Mouse (Mus musculus): ENCODE measurements around the gene Grap2. TPM values are rescaled to one million over a fixed set of nuclear protein-coding genes. Genes with fewer than 3 reads are reported as not detected.

The Grap2 gene
- polyA plus RNA-seq, 1 experiment from 2014 or later, result 3.8 TPM

- Histone ChIP-seq H3K9me3 (ENCODE audit: control insufficient read depth, low read length) (no peaks in the 10 kb centered on the region), H3K4me3 (ENCODE audit: low read depth, low read length) (no peak overlapping the region), H3K27ac (replicated peaks; ENCODE audit: low read depth, low read length) (no peak overlapping the region), H3K27me3 (ENCODE audit: control insufficient read depth, insufficient read depth, low read length) (no peaks in the 10 kb centered on the region), H3K4me2 (ENCODE audit: low read depth, severe bottlenecking) (no peak overlapping the region), H3K36me3 (ENCODE audit: control insufficient read depth, insufficient read depth, low read length) (no peaks in the 10 kb centered on the region), H3K9ac (ENCODE audit: low read length) (no peak overlapping the region), H3K4me1 (ENCODE audit: control insufficient read depth, insufficient read depth, low read length) (peaks cover 7% of the 10 kb centered on the region; the same call in 1 of the 2 replicates)
- ATAC-seq (ENCODE audit: insufficient number of reproducible peaks, low FRiP score, low TSS enrichment, low read depth) (no peak), DNase-seq (ENCODE audit: low spot score) (no peak)
- WGBS, result 61% methylated on average over 7 of the region's 7 CpGs
Observed at GRCm38 (mm10) chr15:80601456-80601855, 29.1 kb downstream of the Grap2 start.

DNA sequence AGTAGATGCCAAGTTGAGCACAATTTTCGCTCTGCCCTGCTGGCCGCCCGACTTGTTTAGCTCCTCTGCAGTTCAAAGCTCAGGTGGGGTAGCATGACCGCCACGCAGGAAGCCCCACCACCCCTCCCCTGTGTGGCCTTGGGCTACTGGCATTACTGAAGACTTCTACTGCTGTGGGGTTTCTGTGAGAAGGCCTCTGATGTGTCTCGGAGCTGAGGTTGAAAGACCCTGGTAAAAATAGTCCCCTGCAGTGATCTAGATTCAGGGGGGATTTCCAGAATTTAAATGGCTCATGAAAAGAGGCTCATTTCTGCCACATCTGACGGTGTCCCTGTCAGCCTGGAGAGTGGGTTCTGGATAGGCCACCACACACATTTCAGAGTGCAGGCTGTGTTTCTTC lies 30.1 kb downstream of the Grap2 start:
- H3K9me3 ChIP-seq (ENCODE audit: control insufficient read depth, low read length), result no peaks in the 10 kb centered on the region
- DNase-seq (ENCODE audit: low spot score), result no peak
- no peaks in the 10 kb centered on the region for H3K27me3 ChIP-seq (ENCODE audit: control insufficient read depth, insufficient read depth, low read length)
- no peak for ATAC-seq (ENCODE audit: insufficient number of reproducible peaks, low FRiP score, low TSS enrichment, low read depth)
- H3K36me3 ChIP-seq (ENCODE audit: control insufficient read depth, insufficient read depth, low read length), result no peaks in the 10 kb centered on the region
- H3K9ac ChIP-seq (ENCODE audit: low read length), result no peak overlapping the region
- peaks cover 7% of the 10 kb centered on the region; the same call in 1 of the 2 replicates for H3K4me1 ChIP-seq (ENCODE audit: control insufficient read depth, insufficient read depth, low read length)
- no peak overlapping the region for H3K4me3 ChIP-seq (ENCODE audit: low read depth, low read length)
- no peak overlapping the region for H3K4me2 ChIP-seq (ENCODE audit: low read depth, severe bottlenecking)
- 57% methylated on average over 7 of the region's 7 CpGs for WGBS
- no peak overlapping the region for H3K27ac ChIP-seq (replicated peaks; ENCODE audit: low read depth, low read length)

DNA sequence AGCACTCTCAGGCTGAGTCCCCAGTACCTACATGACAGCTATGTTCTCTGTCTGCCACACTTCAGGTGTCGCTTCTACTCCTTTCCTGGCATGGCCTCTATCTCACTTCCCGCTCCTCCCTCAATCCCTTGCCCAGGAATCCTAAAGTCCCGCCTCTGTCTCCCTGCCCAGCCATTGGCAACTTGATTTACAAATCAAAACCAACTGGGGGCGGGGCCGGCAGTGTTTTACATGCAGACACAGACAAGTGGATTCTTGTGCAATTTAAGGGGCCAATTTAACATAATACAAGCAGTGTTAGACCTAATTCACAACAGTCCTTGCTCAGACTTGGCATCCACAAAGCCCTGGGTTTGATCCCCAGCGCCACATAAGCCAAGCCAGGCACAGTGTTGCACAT lies 31.6 kb downstream of the Grap2 start:
- Histone ChIP-seq H3K27me3 (ENCODE audit: control insufficient read depth, insufficient read depth, low read length) (no peaks in the 10 kb centered on the region), H3K36me3 (ENCODE audit: control insufficient read depth, insufficient read depth, low read length) (no peaks in the 10 kb centered on the region), H3K9me3 (ENCODE audit: control insufficient read depth, low read length) (no peaks in the 10 kb centered on the region), H3K4me1 (ENCODE audit: control insufficient read depth, insufficient read depth, low read length) (peaks cover 6% of the 10 kb centered on the region; the same call in 1 of the 2 replicates), H3K27ac (replicated peaks; ENCODE audit: low read depth, low read length) (no peak overlapping the region), H3K4me2 (ENCODE audit: low read depth, severe bottlenecking) (no peak overlapping the region), H3K9ac (ENCODE audit: low read length) (no peak overlapping the region), H3K4me3 (ENCODE audit: low read depth, low read length) (no peak overlapping the region)
- no peak for ATAC-seq (ENCODE audit: insufficient number of reproducible peaks, low FRiP score, low TSS enrichment, low read depth)
- WGBS, result 79% methylated on average over 6 of the region's 6 CpGs
- no peak for DNase-seq (ENCODE audit: low spot score)

- H3K9ac ChIP-seq (ENCODE audit: low read length), result no peak overlapping the region
- no peak overlapping the region for H3K4me2 ChIP-seq (ENCODE audit: low read depth, severe bottlenecking)
- H3K4me1 ChIP-seq (ENCODE audit: control insufficient read depth, insufficient read depth, low read length), result no peaks in the 10 kb centered on the region
- H3K4me3 ChIP-seq (ENCODE audit: low read depth, low read length), result no peak overlapping the region
- H3K9me3 ChIP-seq (ENCODE audit: control insufficient read depth, low read length), result no peaks in the 10 kb centered on the region
- DNase-seq (ENCODE audit: low spot score), result no peak
- 69% methylated on average over 3 of the region's 3 CpGs for WGBS
- no peak overlapping the region for H3K27ac ChIP-seq (replicated peaks; ENCODE audit: low read depth, low read length)
- no peaks in the 10 kb centered on the region for H3K36me3 ChIP-seq (ENCODE audit: control insufficient read depth, insufficient read depth, low read length)
- H3K27me3 ChIP-seq (ENCODE audit: control insufficient read depth, insufficient read depth, low read length), result no peaks in the 10 kb centered on the region
- no peak for ATAC-seq (ENCODE audit: insufficient number of reproducible peaks, low FRiP score, low TSS enrichment, low read depth)
Observed at GRCm38 (mm10) chr15:80607970-80608369, 35.6 kb downstream of the Grap2 start.

DNA sequence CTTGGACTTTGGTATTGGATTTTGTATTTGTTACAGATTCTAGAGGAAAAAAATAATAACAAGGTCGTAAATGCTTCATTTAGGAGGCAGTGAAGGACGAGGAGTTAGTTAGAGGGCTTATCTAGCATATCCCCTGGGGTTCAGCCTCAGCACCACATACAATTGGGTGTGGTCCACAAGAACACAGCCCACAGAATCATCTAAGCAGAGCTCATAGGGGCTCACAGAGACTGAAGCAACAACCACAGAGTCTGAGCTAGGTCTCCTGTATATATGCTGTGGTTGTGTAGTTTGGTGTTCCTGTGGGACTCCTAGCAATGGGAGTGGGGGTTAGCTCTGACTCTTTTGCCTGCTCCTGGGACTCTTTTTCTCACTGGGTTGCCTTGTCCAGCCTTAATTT lies 37.9 kb downstream of the Grap2 start:
- H3K27me3 ChIP-seq (ENCODE audit: control insufficient read depth, insufficient read depth, low read length), result no peaks in the 10 kb centered on the region
- peaks cover 10% of the 10 kb centered on the region; the same call in 1 of the 2 replicates for H3K4me1 ChIP-seq (ENCODE audit: control insufficient read depth, insufficient read depth, low read length)

DNA sequence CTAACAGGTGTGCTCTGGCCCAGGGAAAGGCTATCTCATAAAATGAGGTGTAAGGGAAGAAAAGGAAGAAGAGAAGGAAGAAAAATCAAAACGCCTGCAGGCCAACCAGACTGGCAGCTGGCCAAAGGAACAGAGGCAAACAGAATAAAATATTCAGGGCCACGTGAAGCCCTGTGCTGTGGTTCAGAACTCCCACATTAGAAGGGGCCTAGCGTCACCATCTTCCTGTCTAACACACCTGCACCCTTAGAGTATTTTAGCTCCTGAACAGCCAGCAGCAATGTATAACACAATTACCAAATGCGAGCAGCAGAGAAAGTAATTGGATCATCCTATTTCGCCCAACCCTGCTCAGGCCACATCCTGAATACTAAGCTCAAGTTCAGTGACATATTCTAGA lies 39.1 kb downstream of the Grap2 start:
- Histone ChIP-seq H3K36me3 (ENCODE audit: control insufficient read depth, insufficient read depth, low read length) (no peaks in the 10 kb centered on the region), H3K4me2 (ENCODE audit: low read depth, severe bottlenecking) (no peak overlapping the region), H3K9me3 (ENCODE audit: control insufficient read depth, low read length) (no peaks in the 10 kb centered on the region), H3K27me3 (ENCODE audit: control insufficient read depth, insufficient read depth, low read length) (no peaks in the 10 kb centered on the region; the same call in 1 of the 2 replicates), H3K9ac (ENCODE audit: low read length) (no peak overlapping the region), H3K27ac (replicated peaks; ENCODE audit: low read depth, low read length) (no peak overlapping the region), H3K4me1 (ENCODE audit: control insufficient read depth, insufficient read depth, low read length) (peaks cover 15% of the 10 kb centered on the region; the same call in 1 of the 2 replicates), H3K4me3 (ENCODE audit: low read depth, low read length) (no peak overlapping the region)
- DNase-seq (ENCODE audit: low spot score) (no peak), ATAC-seq (ENCODE audit: insufficient number of reproducible peaks, low FRiP score, low TSS enrichment, low read depth) (no peak)
- 85% methylated on average over 5 of the region's 5 CpGs for WGBS

More for the DNA sequence above, 37.9 kb downstream of the Grap2 start:
- no peaks in the 10 kb centered on the region for H3K9me3 ChIP-seq (ENCODE audit: control insufficient read depth, low read length)
- no peak overlapping the region for H3K4me3 ChIP-seq (ENCODE audit: low read depth, low read length)
- no peak for ATAC-seq (ENCODE audit: insufficient number of reproducible peaks, low FRiP score, low TSS enrichment, low read depth)
- 68% methylated on average over 2 of the region's 2 CpGs for WGBS
- DNase-seq (ENCODE audit: low spot score), result no peak
- no peaks in the 10 kb centered on the region for H3K36me3 ChIP-seq (ENCODE audit: control insufficient read depth, insufficient read depth, low read length)
- H3K4me2 ChIP-seq (ENCODE audit: low read depth, severe bottlenecking), result no peak overlapping the region
- H3K9ac ChIP-seq (ENCODE audit: low read length), result no peak overlapping the region
- no peak overlapping the region for H3K27ac ChIP-seq (replicated peaks; ENCODE audit: low read depth, low read length)

DNA sequence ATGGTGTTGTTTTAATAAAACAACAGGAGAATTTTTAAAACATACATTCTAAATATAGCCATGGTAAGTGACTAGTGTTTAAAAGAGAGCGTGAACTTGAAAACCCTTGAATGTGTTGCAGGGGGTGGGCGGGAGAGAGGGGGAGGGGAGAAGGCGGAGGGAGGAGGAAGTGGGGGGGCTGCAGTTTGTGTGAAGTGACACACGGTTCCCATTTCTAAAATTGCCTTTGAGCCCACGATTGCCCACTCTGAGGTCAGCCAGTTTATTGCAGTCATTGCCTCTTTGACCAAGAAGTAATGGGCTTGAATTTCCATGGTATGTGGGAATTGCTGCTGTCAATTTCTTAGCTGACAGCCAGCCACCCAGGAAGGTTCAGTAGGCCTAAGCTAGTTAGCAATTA lies 41.5 kb downstream of the Grap2 start:
- H3K27me3 ChIP-seq (ENCODE audit: control insufficient read depth, insufficient read depth, low read length), result peaks cover 4% of the 10 kb centered on the region; the same call in 1 of the 2 replicates
- no peak overlapping the region for H3K4me2 ChIP-seq (ENCODE audit: low read depth, severe bottlenecking)
- no peak for ATAC-seq (ENCODE audit: insufficient number of reproducible peaks, low FRiP score, low TSS enrichment, low read depth)
- H3K9me3 ChIP-seq (ENCODE audit: control insufficient read depth, low read length), result no peaks in the 10 kb centered on the region
- H3K4me1 ChIP-seq (ENCODE audit: control insufficient read depth, insufficient read depth, low read length), result peaks cover 15% of the 10 kb centered on the region; the same call in 1 of the 2 replicates
- H3K27ac ChIP-seq (replicated peaks; ENCODE audit: low read depth, low read length), result no peak overlapping the region
- H3K4me3 ChIP-seq (ENCODE audit: low read depth, low read length), result no peak overlapping the region
- H3K36me3 ChIP-seq (ENCODE audit: control insufficient read depth, insufficient read depth, low read length), result no peaks in the 10 kb centered on the region
- WGBS, result 13% methylated on average over 5 of the region's 5 CpGs
- no peak overlapping the region for H3K9ac ChIP-seq (ENCODE audit: low read length)
- DNase-seq (ENCODE audit: low spot score), result no peak

DNA sequence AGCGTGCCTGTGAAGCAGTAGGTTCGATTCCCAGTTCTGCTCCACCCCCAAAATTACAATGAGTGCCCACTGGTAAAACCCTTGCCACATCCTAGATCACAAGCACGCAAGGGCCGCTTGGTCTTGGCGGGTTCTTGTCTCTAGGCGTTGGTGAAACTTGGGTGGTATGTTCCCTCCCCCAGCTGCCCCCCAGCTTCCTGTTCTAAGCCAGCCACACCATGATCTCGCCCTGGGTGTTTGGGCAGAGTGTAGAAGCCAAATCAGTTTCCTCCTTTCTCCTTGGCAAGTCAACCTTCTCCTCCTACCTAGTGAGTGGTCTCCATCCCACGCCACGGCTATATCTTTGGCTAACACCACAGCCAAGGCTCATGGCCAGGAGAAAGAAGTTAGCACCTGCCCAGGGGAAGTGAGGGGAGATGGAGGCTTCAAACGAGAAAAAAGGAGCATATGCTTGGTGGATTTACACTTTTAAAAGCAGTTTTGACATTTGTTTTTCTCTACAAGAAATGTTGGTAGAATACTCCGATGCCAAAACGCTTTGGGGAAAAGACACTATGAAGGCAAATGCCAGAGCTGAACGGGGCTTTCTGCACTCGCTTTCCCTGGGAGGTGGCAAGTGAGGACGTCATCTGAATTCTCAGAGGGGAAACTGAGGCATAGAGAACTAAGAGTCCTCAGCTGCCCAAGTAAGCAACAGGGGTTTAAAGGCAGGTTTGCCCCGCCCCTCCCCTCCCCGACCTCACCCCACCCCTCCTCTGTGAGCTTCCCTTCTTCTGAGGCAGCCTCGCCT lies 42.3 kb downstream of the Grap2 start:
- no peak overlapping the region for H3K27ac ChIP-seq (replicated peaks; ENCODE audit: low read depth, low read length)
- DNase-seq (ENCODE audit: low spot score), result no peak

More for the DNA sequence above, 42.3 kb downstream of the Grap2 start:
- Histone ChIP-seq H3K4me1 (ENCODE audit: control insufficient read depth, insufficient read depth, low read length) (peaks cover 15% of the 10 kb centered on the region; the same call in 1 of the 2 replicates), H3K9ac (ENCODE audit: low read length) (no peak overlapping the region), H3K36me3 (ENCODE audit: control insufficient read depth, insufficient read depth, low read length) (no peaks in the 10 kb centered on the region), H3K4me3 (ENCODE audit: low read depth, low read length) (no peak overlapping the region), H3K4me2 (ENCODE audit: low read depth, severe bottlenecking) (no peak overlapping the region), H3K27me3 (ENCODE audit: control insufficient read depth, insufficient read depth, low read length) (peaks cover 4% of the 10 kb centered on the region; the same call in 1 of the 2 replicates), H3K9me3 (ENCODE audit: control insufficient read depth, low read length) (no peaks in the 10 kb centered on the region)
- no peak for ATAC-seq (ENCODE audit: insufficient number of reproducible peaks, low FRiP score, low TSS enrichment, low read depth)
- WGBS, result 58% methylated on average over 18 of the region's 18 CpGs

Data from limb, embryonic 11.5 days (tissue).